Mouse (Mus musculus) C2C12 (cell line): ENCODE results near the gene Zfp94.

Experiments used
- CTCF ChIP-seq: IDR thresholded peaks from one replicate; pipeline ENCODE4 v1.5.1; 2011; ENCODE audit not compliant: control insufficient read depth, insufficient read depth, insufficient read length
- FOSL1 ChIP-seq: IDR thresholded peaks from one replicate; pipeline ENCODE4 v1.8.0; 2011; ENCODE audit warnings: mild to moderate bottlenecking, low read length; ENCODE audit not compliant: poor library complexity, insufficient read depth, severe bottlenecking
- MAX ChIP-seq: IDR thresholded peaks from one replicate; pipeline ENCODE4 v1.6.1; 2011; ENCODE audit warnings: mild to moderate bottlenecking, control low read depth
- MYOD1 ChIP-seq: IDR thresholded peaks from one replicate; pipeline ENCODE4 v1.6.1; 2011; ENCODE audit warnings: low read depth; ENCODE audit not compliant: control insufficient read depth, insufficient read length
- MYOG ChIP-seq: IDR thresholded peaks from one replicate; pipeline ENCODE4 v1.6.1; 2011; ENCODE audit not compliant: control insufficient read depth, insufficient read length; ENCODE audit errors: extremely low read depth

DNA sequence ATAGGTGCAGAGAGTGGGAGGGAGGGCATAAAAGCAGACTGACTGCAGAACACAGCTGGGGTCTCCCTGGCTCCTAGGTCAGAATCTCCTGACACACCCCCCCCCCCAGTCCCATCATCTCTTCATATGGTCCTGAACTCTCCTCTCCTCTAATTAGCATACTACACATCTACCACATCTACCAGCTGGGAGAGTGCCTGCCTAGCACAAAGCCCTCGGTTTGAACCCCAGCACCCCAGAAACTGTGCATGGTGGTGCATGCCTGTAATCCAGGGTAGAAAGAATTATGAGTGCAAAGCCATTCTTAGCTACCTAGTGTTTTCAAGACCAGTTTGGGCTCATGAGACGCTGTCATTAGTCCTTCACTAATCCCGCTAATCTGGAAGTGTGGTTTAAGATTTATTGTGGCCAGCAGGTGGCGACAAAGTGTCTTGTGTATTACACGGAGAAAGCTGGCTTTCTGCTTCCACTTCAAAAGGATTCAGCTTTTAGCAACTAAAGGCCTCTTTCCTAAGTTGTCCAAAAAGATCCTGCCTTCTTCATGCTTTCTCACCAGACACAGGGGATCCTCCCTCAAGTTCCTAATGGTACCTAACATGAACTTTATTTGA, 19.3 kb upstream of the Zfp94 start:
- no peak for TF ChIP-seq CTCF
- no peak for TF ChIP-seq MYOG
- TF ChIP-seq FOSL1, result no peak
- no peak for TF ChIP-seq MAX
- TF ChIP-seq MYOD1, result no peak
